Mouse (Mus musculus) embryonic facial prominence, embryonic 13.5 days (tissue): ENCODE data around the gene Gm37240. TPM values are rescaled to one million over a fixed set of nuclear protein-coding genes. Genes with fewer than 3 reads are reported as not detected.

Experiments
- ATAC-seq: fragments of 200-750 bp; cut with Nextera tagmentation; 2 replicates; pipeline ENCODE4 v1.8.0; 2017; ENCODE audit warnings: low read depth; ENCODE audit not compliant: insufficient number of reproducible peaks, insufficient read depth, low FRiP score, low TSS enrichment
- H3K27ac ChIP-seq: fragments of 300-500 bp; sonication (generic); 2 replicates; pipeline ENCODE4 v1.5.1; 2015; ENCODE audit warnings: moderate library complexity, mild to moderate bottlenecking, inconsistent platforms
- H3K27me3 ChIP-seq: fragments of 300-500 bp; sonication (generic); 2 replicates; pipeline ENCODE4 v1.6.1; 2015; ENCODE audit warnings: mild to moderate bottlenecking, inconsistent platforms
- H3K36me3 ChIP-seq: fragments of 300-500 bp; sonication (generic); 2 replicates; pipeline ENCODE4 v1.6.1; 2015; ENCODE audit warnings: mild to moderate bottlenecking, inconsistent platforms
- H3K4me1 ChIP-seq: fragments of 300-500 bp; sonication (generic); 2 replicates; pipeline ENCODE4 v1.6.1; 2015; ENCODE audit warnings: inconsistent platforms
- H3K4me2 ChIP-seq: fragments of 300-500 bp; sonication (generic); 2 replicates; pipeline ENCODE4 v1.6.1; 2015; ENCODE audit warnings: moderate library complexity, mild to moderate bottlenecking, inconsistent platforms
- H3K4me3 ChIP-seq: fragments of 300-500 bp; sonication (generic); 2 replicates; pipeline ENCODE4 v1.5.1; 2015; ENCODE audit warnings: mild to moderate bottlenecking, inconsistent platforms
- H3K9ac ChIP-seq: fragments of 300-500 bp; sonication (generic); 2 replicates; pipeline ENCODE4 v1.6.1; 2015; ENCODE audit warnings: mild to moderate bottlenecking, inconsistent platforms
- H3K9me3 ChIP-seq: fragments of 300-500 bp; sonication (generic); 2 replicates; pipeline ENCODE4 v1.6.1; 2016; ENCODE audit warnings: inconsistent platforms
- WGBS: fragments of 180-500 bp; shearing (Covaris S2); methylation state at CpG from one replicate; pipeline ENCODE4 v1.1.7; 2015; ENCODE audit warnings: mixed read lengths; 5-methylcytosine and 5-hydroxymethylcytosine counted together
- polyA plus RNA-seq: library from polyadenylated mRNA; unstranded; fragments of >200 nt; fragmentation: Nextera tagmentation; extraction: Ambion mirVana; gene quantifications from 2 replicates; pipeline ENCODE4 v1.2.1, GENCODE M21; 2015

The Gm37240 gene
- polyA plus RNA-seq, 1 experiment from 2014 or later, result 6.3 TPM

DNA sequence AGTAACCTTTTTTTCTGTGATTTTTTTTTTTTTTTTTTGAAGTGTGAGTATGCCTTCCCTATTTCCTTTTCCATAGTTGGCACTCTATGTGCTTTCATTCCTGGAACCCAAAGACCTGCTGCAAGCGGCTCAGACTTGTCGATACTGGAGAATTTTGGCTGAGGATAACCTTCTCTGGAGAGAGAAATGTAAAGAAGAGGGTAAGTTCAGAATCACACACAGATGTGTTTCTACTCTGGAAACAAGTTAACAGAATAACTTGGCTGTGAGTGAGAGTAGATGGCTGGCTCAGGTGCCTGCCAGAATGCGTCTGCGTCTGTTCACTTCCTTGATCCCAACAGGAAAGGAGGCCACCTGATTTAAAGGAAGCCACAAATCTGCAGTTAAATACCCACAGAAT lies 920.0 kb downstream of the Gm37240 start:
- WGBS, result 85% methylated on average over 4 of the region's 4 CpGs
- Histone ChIP-seq H3K4me3 (no peak overlapping the region), H3K9ac (no peak overlapping the region), H3K9me3 (no peaks in the 10 kb centered on the region), H3K27me3 (no peaks in the 10 kb centered on the region), H3K36me3 (peaks cover 27% of the 10 kb centered on the region), H3K27ac (no peak overlapping the region), H3K4me1 (no peaks in the 10 kb centered on the region), H3K4me2 (no peak overlapping the region)
- ATAC-seq, result no peak

GRCm38 (mm10) chr3:84965156-84965555 lies 922.2 kb downstream of the Gm37240 start:
- peaks cover 22% of the 10 kb centered on the region for H3K36me3 ChIP-seq
- H3K9ac ChIP-seq, result no peak overlapping the region
- no peaks in the 10 kb centered on the region for H3K9me3 ChIP-seq
- no peak overlapping the region for H3K27ac ChIP-seq
- no peak for ATAC-seq
- H3K4me1 ChIP-seq, result no peaks in the 10 kb centered on the region
- H3K27me3 ChIP-seq, result no peaks in the 10 kb centered on the region
- H3K4me2 ChIP-seq, result no peak overlapping the region
- H3K4me3 ChIP-seq, result no peak overlapping the region
- WGBS, result 92% methylated on average over 5 of the region's 5 CpGs

GRCm38 (mm10) chr3:84955857-84956256 lies 931.5 kb downstream of the Gm37240 start:
- Histone ChIP-seq H3K4me3 (no peak overlapping the region), H3K4me1 (no peaks in the 10 kb centered on the region), H3K27ac (no peak overlapping the region), H3K9ac (no peak overlapping the region), H3K27me3 (no peaks in the 10 kb centered on the region), H3K4me2 (no peak overlapping the region), H3K9me3 (no peaks in the 10 kb centered on the region), H3K36me3 (peaks cover 8% of the 10 kb centered on the region)
- WGBS, result 74% methylated on average over 4 of the region's 4 CpGs
- ATAC-seq, result no peak

DNA sequence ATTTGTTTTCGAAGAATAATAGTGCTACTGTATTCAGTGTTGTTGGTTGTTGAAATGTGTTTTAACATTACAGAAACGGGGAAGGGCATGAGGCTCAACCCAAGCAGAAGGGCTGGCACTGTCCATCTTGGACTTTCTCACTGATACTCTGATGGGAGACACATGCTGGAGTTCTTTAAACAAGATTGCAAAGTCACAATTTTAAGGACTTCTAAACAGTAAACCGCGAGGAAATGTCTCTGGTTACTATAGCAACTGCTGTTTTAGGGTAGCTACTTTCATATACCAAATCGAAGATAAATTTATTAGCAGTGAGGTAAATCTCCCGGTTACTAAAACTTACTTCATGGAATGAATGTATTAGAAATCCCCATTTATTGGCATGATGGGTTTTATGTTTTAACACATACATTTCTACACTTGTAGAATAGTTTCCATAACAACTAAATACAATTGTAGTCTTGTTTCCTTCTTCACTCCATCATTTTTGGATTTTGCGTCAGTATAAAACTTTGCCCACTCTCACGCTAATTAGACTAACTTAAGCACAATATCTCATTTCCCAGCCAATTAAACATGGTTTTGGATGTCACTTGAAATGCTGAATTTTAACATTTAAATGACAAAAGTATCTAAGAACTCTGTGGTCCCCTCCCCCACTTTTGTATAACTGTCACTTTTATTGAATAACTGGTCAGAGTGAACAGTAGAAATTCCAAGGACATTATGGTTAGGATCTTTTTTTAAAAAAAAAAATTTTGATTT lies 932.1 kb downstream of the Gm37240 start:
- H3K9ac ChIP-seq, result no peak overlapping the region

GRCm38 (mm10) chr3:84952585-84953187 lies 934.6 kb downstream of the Gm37240 start:
- peak overlapping the region; percentile 70 for H3K4me2 ChIP-seq
- WGBS, result 52% methylated on average over 7 of the region's 7 CpGs

More for the DNA sequence above, 932.1 kb downstream of the Gm37240 start:
- H3K9me3 ChIP-seq, result no peaks in the 10 kb centered on the region
- no peaks in the 10 kb centered on the region for H3K27me3 ChIP-seq
- H3K4me3 ChIP-seq, result no peak overlapping the region
- ATAC-seq, result no peak
- 85% methylated on average over 8 of the region's 8 CpGs for WGBS
- no peak overlapping the region for H3K4me2 ChIP-seq
- no peaks in the 10 kb centered on the region for H3K4me1 ChIP-seq
- no peak overlapping the region for H3K27ac ChIP-seq
- peaks cover 8% of the 10 kb centered on the region; the same call in 1 of the 2 replicates for H3K36me3 ChIP-seq

GRCm38 (mm10) chr3:84952135-84952534 lies 935.2 kb downstream of the Gm37240 start:
- H3K4me3 ChIP-seq, result peak overlapping the region; percentile 48
- ATAC-seq, result peak; percentile 94
- H3K4me1 ChIP-seq, result no peaks in the 10 kb centered on the region
- H3K4me2 ChIP-seq, result peak overlapping the region; percentile 70
- no peaks in the 10 kb centered on the region for H3K27me3 ChIP-seq
- H3K9ac ChIP-seq, result peak overlapping the region; percentile 73
- H3K9me3 ChIP-seq, result no peaks in the 10 kb centered on the region
- H3K36me3 ChIP-seq, result no peaks in the 10 kb centered on the region
- WGBS, result 5% methylated on average over 13 of the region's 13 CpGs
- peak overlapping the region; percentile 83 for H3K27ac ChIP-seq

More at GRCm38 (mm10) chr3:84952585-84953187, 934.6 kb downstream of the Gm37240 start:
- peak overlapping the region; percentile 73 for H3K9ac ChIP-seq
- H3K4me3 ChIP-seq, result peak overlapping the region; percentile 48
- H3K9me3 ChIP-seq, result no peaks in the 10 kb centered on the region
- H3K4me1 ChIP-seq, result no peaks in the 10 kb centered on the region
- no peak for ATAC-seq
- H3K27ac ChIP-seq, result peak overlapping the region; percentile 83
- H3K36me3 ChIP-seq, result no peaks in the 10 kb centered on the region
- no peaks in the 10 kb centered on the region for H3K27me3 ChIP-seq

DNA sequence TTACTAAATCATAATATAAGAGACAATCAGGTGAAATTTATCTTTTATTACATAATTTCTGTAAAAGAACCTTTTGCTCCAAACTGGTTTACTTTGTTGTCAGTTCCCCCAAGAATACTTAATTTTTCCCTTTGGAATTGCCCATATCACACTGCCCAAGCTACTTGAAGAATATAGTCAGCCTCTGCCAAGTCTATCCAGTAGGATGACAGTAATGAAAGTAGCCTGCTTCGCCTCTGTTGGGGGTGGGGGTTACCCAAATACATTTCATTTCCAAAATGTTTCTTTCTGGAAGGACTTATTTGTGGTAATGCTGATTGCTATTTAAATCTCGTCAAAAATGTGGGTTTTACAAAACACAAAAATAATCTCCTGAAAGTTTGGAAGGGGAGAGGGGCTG lies 935.6 kb downstream of the Gm37240 start:
- no peak overlapping the region for H3K27ac ChIP-seq
- H3K4me3 ChIP-seq, result peak overlapping the region; percentile 48
- 15% methylated on average over 2 of the region's 2 CpGs for WGBS
- H3K27me3 ChIP-seq, result no peaks in the 10 kb centered on the region
- peak overlapping the region; percentile 70 for H3K4me2 ChIP-seq
- 0 out of 2 replicates have a peak, but pooled peaks have one; percentile 10 for ATAC-seq
- no peaks in the 10 kb centered on the region for H3K36me3 ChIP-seq
- H3K9me3 ChIP-seq, result no peaks in the 10 kb centered on the region
- no peaks in the 10 kb centered on the region for H3K4me1 ChIP-seq
- H3K9ac ChIP-seq, result peak overlapping the region; percentile 73; the same call in 1 of the 2 replicates

GRCm38 (mm10) chr3:84949387-84949786 lies 937.9 kb downstream of the Gm37240 start:
- H3K36me3 ChIP-seq, result no peaks in the 10 kb centered on the region
- 83% methylated on average over 4 of the region's 4 CpGs for WGBS
- H3K4me3 ChIP-seq, result no peak overlapping the region
- H3K9ac ChIP-seq, result no peak overlapping the region
- H3K9me3 ChIP-seq, result no peaks in the 10 kb centered on the region
- no peaks in the 10 kb centered on the region for H3K4me1 ChIP-seq
- H3K27me3 ChIP-seq, result no peaks in the 10 kb centered on the region
- no peak for ATAC-seq
- H3K4me2 ChIP-seq, result no peak overlapping the region
- H3K27ac ChIP-seq, result no peak overlapping the region

- Histone ChIP-seq H3K9me3 (no peaks in the 10 kb centered on the region), H3K4me2 (no peak overlapping the region), H3K27ac (no peak overlapping the region), H3K4me3 (no peak overlapping the region), H3K36me3 (no peaks in the 10 kb centered on the region), H3K9ac (no peak overlapping the region), H3K27me3 (no peaks in the 10 kb centered on the region), H3K4me1 (no peaks in the 10 kb centered on the region)
- WGBS, result 92% methylated on average over 1 of the region's 1 CpGs
- no peak for ATAC-seq
These were observed 940.9 kb downstream of the Gm37240 start for GRCm38 (mm10) chr3:84946381-84946780.

DNA sequence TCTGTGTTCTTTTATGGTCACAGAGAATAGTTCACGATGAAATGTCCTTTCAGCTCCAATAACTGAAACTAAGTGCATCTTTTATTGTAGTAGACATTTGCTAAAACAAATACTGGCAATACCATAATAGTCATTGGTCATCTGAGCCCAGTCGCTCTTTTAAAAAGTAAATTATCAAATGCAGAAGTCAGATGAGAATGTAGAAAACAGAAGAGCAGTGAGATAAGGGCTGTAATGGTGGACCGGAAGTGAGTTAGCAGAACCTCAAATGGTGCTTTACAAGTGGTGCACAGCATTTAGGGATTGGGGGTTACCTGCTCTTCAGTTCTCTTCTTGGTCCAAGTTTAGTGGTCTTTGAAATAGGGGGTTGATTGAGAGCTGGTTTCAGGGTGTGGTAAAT lies 942.4 kb downstream of the Gm37240 start:
- Histone ChIP-seq H3K4me1 (no peaks in the 10 kb centered on the region), H3K36me3 (no peaks in the 10 kb centered on the region), H3K9ac (no peak overlapping the region), H3K4me3 (no peak overlapping the region), H3K27me3 (no peaks in the 10 kb centered on the region), H3K27ac (no peak overlapping the region), H3K9me3 (no peaks in the 10 kb centered on the region), H3K4me2 (no peak overlapping the region)
- WGBS, result 94% methylated on average over 3 of the region's 3 CpGs
- ATAC-seq, result no peak

DNA sequence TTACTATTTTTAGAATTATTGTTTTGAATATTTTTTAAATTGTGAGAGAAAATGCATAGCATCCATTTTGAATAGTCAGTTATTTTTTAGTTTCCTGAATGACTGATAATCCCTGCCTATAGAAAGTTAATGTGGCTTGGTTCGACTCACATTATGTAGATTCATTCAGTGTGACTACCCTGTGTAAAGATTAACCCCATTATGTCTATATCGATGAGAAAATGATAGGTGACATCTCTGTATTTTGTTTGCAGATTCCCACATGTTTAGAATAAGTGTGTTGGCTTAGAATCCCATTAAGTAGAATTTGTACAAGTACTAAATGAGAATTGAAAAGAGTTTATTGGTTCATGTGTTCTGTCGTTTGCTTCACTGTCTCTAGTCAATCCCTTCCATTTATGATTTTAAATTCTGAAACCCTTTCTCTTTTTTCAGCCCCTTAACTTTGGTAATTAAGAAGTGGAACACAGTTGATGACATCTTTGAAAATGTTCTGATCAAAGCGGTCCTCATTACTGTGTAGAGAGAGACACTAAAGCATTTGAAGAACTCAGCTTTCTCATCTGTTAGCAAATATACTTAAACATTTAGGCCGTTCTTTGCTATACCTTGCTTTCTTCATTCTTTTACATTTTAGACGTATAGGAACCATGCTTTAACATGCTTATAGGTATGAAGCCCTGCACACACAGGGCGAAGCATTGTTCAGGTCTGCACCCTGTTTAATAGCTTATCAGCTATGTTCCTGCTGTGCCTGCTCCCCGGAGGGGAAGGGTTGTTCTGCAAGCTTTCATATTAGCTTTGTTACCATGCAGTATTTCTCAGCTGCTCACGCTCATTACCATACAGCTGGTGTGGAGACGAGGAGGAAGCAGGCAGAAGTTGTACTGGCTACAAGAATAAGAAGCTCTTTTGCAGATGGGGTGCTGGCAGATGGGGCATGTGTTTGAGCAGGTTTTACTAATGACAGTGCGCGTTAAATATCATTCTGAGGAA lies 949.7 kb downstream of the Gm37240 start:
- H3K27me3 ChIP-seq, result no peaks in the 10 kb centered on the region
- peaks cover 6% of the 10 kb centered on the region for H3K4me1 ChIP-seq
- H3K27ac ChIP-seq, result no peak overlapping the region; the same call in 1 of the 2 replicates
- H3K36me3 ChIP-seq, result no peaks in the 10 kb centered on the region
- 60% methylated on average over 12 of the region's 12 CpGs for WGBS
- no peak overlapping the region for H3K4me3 ChIP-seq
- H3K4me2 ChIP-seq, result no peak overlapping the region
- H3K9ac ChIP-seq, result no peak overlapping the region
- ATAC-seq, result 0 out of 2 replicates have a peak, but pooled peaks have one; percentile 32
- H3K9me3 ChIP-seq, result no peaks in the 10 kb centered on the region
